Comparison of ENCODE assay signal across 19 mouse cellular contexts in genomic region chr2:133399059-133399690, GRCm38 (mm10).
A peak's percentile ranks its signal among the peaks of the same experiment; 100 is the strongest.
DNase-seq lines count a peak whose midpoint lies in the region; ATAC-seq and TF ChIP-seq lines count a peak whose summit lies in the region.
"Had no signal": no experiment of that assay in that cellular context is flagged by ENCODE, and none has a peak within 500 bp of the region (broad histone marks: within the 10 kb centered on the region; RNA-seq: fewer than 3 reads in every experiment).

No protein-coding gene starts in this region.

- intact Hi-C loops in left cerebral cortex, adult 2 months (cut with DNase I) = no loop called here

- H3K27ac ChIP-seq in heart, embryonic 11.5 days (ENCODE audit: low read depth, low read length) = peak overlapping the region; percentile 43; the same call in 1 of the 2 replicates
- peak overlapping the region; percentile 18; the same call in 1 of the 2 replicates for H3K27ac ChIP-seq in limb, embryonic 12.5 days
- H3K27ac ChIP-seq in neural tube, embryonic 15.5 days (replicated peaks) = no peak overlapping the region
- no peak overlapping the region for H3K27ac ChIP-seq in left cerebral cortex, adult 2 months
- H3K27ac ChIP-seq: forebrain, embryonic 12.5 days; layer of hippocampus, adult 2 months; midbrain, embryonic 10.5 days; neural tube, embryonic 13.5 days had no signal

- no peak overlapping the region for H3K4me3 ChIP-seq in heart, embryonic 11.5 days (ENCODE audit: low read depth, low read length)
- no peak overlapping the region for H3K4me3 ChIP-seq in limb, embryonic 12.5 days (replicated peaks)
- H3K4me3 ChIP-seq in neural tube, embryonic 15.5 days (replicated peaks) = no peak overlapping the region
- H3K4me3 ChIP-seq in left cerebral cortex, adult 2 months = no peak overlapping the region
- H3K4me3 ChIP-seq: forebrain, embryonic 12.5 days; layer of hippocampus, adult 2 months; midbrain, embryonic 10.5 days; neural tube, embryonic 13.5 days had no signal

- H3K27me3 ChIP-seq in heart, embryonic 11.5 days (ENCODE audit: control insufficient read depth, insufficient read depth, low read length) = no peaks in the 10 kb centered on the region
- no peaks in the 10 kb centered on the region for H3K27me3 ChIP-seq in limb, embryonic 12.5 days
- no peaks in the 10 kb centered on the region for H3K27me3 ChIP-seq in neural tube, embryonic 15.5 days (replicated peaks)
- H3K27me3 ChIP-seq: neural tube, embryonic 13.5 days had no signal

- H3K36me3 ChIP-seq in heart, embryonic 11.5 days (ENCODE audit: control insufficient read depth, insufficient read depth, low read length) = no peaks in the 10 kb centered on the region
- H3K36me3 ChIP-seq in limb, embryonic 12.5 days = no peaks in the 10 kb centered on the region
- no peaks in the 10 kb centered on the region for H3K36me3 ChIP-seq in neural tube, embryonic 15.5 days
- H3K36me3 ChIP-seq: forebrain, embryonic 12.5 days; midbrain, embryonic 10.5 days; neural tube, embryonic 13.5 days had no signal

- ATAC-seq in heart, embryonic 11.5 days (replicated peaks; ENCODE audit: insufficient number of reproducible peaks, low FRiP score, low TSS enrichment) = peak; percentile 78
- ATAC-seq in limb, embryonic 12.5 days (ENCODE audit: insufficient number of reproducible peaks, insufficient read depth, low FRiP score, low TSS enrichment, low read depth) = no peak
- no peak for ATAC-seq in neural tube, embryonic 15.5 days (ENCODE audit: low FRiP score)

- no peak overlapping the region for H3K9ac ChIP-seq in heart, embryonic 11.5 days (ENCODE audit: low read depth, low read length)
- H3K9ac ChIP-seq in limb, embryonic 12.5 days (replicated peaks) = no peak overlapping the region
- H3K9ac ChIP-seq in neural tube, embryonic 15.5 days (replicated peaks) = no peak overlapping the region
- H3K9ac ChIP-seq: forebrain, embryonic 12.5 days; neural tube, embryonic 13.5 days had no signal

- WGBS in heart, embryonic 11.5 days (ENCODE audit: insufficient replicate concordance) = 61% methylated on average over 5 of the region's 5 CpGs
- 24% methylated on average over 5 of the region's 5 CpGs for WGBS in limb, embryonic 12.5 days
- WGBS in neural tube, embryonic 15.5 days = 69% methylated on average over 5 of the region's 5 CpGs

- no peak overlapping the region for H3K4me2 ChIP-seq in heart, embryonic 11.5 days
- no peak overlapping the region for H3K4me2 ChIP-seq in limb, embryonic 12.5 days
- no peak overlapping the region for H3K4me2 ChIP-seq in neural tube, embryonic 15.5 days
- H3K4me2 ChIP-seq: forebrain, embryonic 12.5 days; neural tube, embryonic 13.5 days had no signal

- no peak for TF ChIP-seq CTCF in left cerebral cortex, adult 2 months (IDR thresholded peaks at IDR 0.05)

- DNase-seq in heart, adult 8-10 months (ENCODE audit: low spot score) = no peak
- DNase-seq in forelimb bud, embryonic 11.5 days (ENCODE audit: low read depth, low spot score) = peak; percentile 71
- no peak for DNase-seq in urinary bladder, postnatal 25 days (ENCODE audit: low spot score)
- no peak for DNase-seq in left cerebral cortex, adult 2 months (ENCODE audit: extremely low spot score in 1 of 2, low spot score in 2 of 2)
- DNase-seq: adrenal gland, adult 8-10 months; cerebellum, adult 2 months; gastrocnemius, postnatal 36 days; kidney, adult 18-20 months; kidney, postnatal 10 days; lung, postnatal 14 days; right cerebral cortex, postnatal 25 days; thymus, postnatal 14 days had no signal

- H3K4me1 ChIP-seq in heart, embryonic 11.5 days (ENCODE audit: control insufficient read depth, insufficient read depth, low read length) = peaks cover 9% of the 10 kb centered on the region; the same call in 1 of the 2 replicates
- H3K4me1 ChIP-seq in limb, embryonic 12.5 days (replicated peaks) = peaks cover 16% of the 10 kb centered on the region
- no peaks in the 10 kb centered on the region for H3K4me1 ChIP-seq in neural tube, embryonic 15.5 days
- H3K4me1 ChIP-seq: neural tube, embryonic 13.5 days had no signal

- no peaks in the 10 kb centered on the region for H3K9me3 ChIP-seq in heart, embryonic 11.5 days (replicated peaks; ENCODE audit: control insufficient read depth, low read length)
- no peaks in the 10 kb centered on the region for H3K9me3 ChIP-seq in limb, embryonic 12.5 days
- no peaks in the 10 kb centered on the region for H3K9me3 ChIP-seq in neural tube, embryonic 15.5 days (replicated peaks)
- H3K9me3 ChIP-seq: forebrain, embryonic 12.5 days; midbrain, embryonic 10.5 days; neural tube, embryonic 13.5 days had no signal

Comparison
In these comparisons a context has a peak if more than half of its experiments do, and no peak if none do; other contexts are left out.
1. H3K27ac ChIP-seq: peak in heart, embryonic 11.5 days (single experiment) and limb, embryonic 12.5 days (single experiment); none in neural tube, embryonic 15.5 days (single experiment) and left cerebral cortex, adult 2 months (single experiment).